Mouse (Mus musculus) cerebellum, postnatal 10 days (tissue): ENCODE results near the gene Grhl3.

Source experiments
- DNase-seq, 2 experiments: peaks; one replicate each; pipeline ENCODE4 v3.0.0; 2021; ENCODE audit warnings: mixed read lengths in 2 of 2

Gene Grhl3

GRCm38 (mm10) chr4:135526039-135526710 is 47.3 kb downstream of the Grhl3 start:
- no peak for DNase-seq

GRCm38 (mm10) chr4:135525057-135525456 is 48.4 kb downstream of the Grhl3 start:
- no peak for DNase-seq

GRCm38 (mm10) chr4:135523939-135524338 is 49.5 kb downstream of the Grhl3 start:
- DNase-seq = peak; percentile 32 to 49

- no peak for DNase-seq
Observed at GRCm38 (mm10) chr4:135520421-135520820, 53.0 kb downstream of the Grhl3 start.

- no peak for DNase-seq
Observed at GRCm38 (mm10) chr4:135518135-135518534, 55.3 kb downstream of the Grhl3 start.

- DNase-seq = peak; percentile 69 to 75
Observed at GRCm38 (mm10) chr4:135516351-135517316, 56.8 kb downstream of the Grhl3 start.

- DNase-seq = no peak
Observed at GRCm38 (mm10) chr4:135514925-135515324, 58.5 kb downstream of the Grhl3 start.

- no peak for DNase-seq
Observed at GRCm38 (mm10) chr4:135513865-135514264, 59.6 kb downstream of the Grhl3 start.

GRCm38 (mm10) chr4:135509515-135509914 is 63.9 kb downstream of the Grhl3 start:
- no peak for DNase-seq

GRCm38 (mm10) chr4:135508419-135509039 is 64.9 kb downstream of the Grhl3 start:
- peak; percentile 88 to 92 for DNase-seq

- peak; percentile 57 to 62 for DNase-seq
Observed at GRCm38 (mm10) chr4:135507547-135508350, 65.7 kb downstream of the Grhl3 start.

- no peak for DNase-seq
Observed at GRCm38 (mm10) chr4:135505794-135506193, 67.6 kb downstream of the Grhl3 start.

- no peak for DNase-seq
Observed at GRCm38 (mm10) chr4:135501587-135501986, 71.8 kb downstream of the Grhl3 start.

- DNase-seq = no peak
Observed at GRCm38 (mm10) chr4:135499831-135500230, 73.6 kb downstream of the Grhl3 start.

GRCm38 (mm10) chr4:135498136-135498535 is 75.3 kb downstream of the Grhl3 start:
- no peak for DNase-seq

GRCm38 (mm10) chr4:135495810-135496209 is 77.6 kb downstream of the Grhl3 start:
- DNase-seq = peak; percentile 52 to 65

GRCm38 (mm10) chr4:135495397-135495791 is 78.0 kb downstream of the Grhl3 start:
- DNase-seq = no peak

- peak; percentile 97 for DNase-seq
Observed at GRCm38 (mm10) chr4:135494521-135495396, 78.7 kb downstream of the Grhl3 start, which contains the start of the genes Stpg1 and Nipal3. Stpg1 (plus strand) TSS chr4:135494790. Nipal3 (minus strand) TSS chr4:135495038.

- DNase-seq = peak; percentile 71 to 72
Observed at GRCm38 (mm10) chr4:135493691-135494520, 79.5 kb downstream of the Grhl3 start.

GRCm38 (mm10) chr4:135493271-135493670 is 80.2 kb downstream of the Grhl3 start:
- peak in 1 of 2 experiments; percentile 22 for DNase-seq
